Mouse (Mus musculus): Measurements from ENCODE around the gene Rab23.

Rab23 gene

GRCm38 (mm10) chr1:33756258-33757032 is 36.8 kb downstream of the Rab23 start:
- in situ Hi-C loops (cut with MboI; ENCODE audit: low pct_unique_long_range_greater_than_20kb in 1 of 2, low sequenced_read_pairs in 2 of 2, unreplicated experiment in 1 of 2) = no loop called here

DNA sequence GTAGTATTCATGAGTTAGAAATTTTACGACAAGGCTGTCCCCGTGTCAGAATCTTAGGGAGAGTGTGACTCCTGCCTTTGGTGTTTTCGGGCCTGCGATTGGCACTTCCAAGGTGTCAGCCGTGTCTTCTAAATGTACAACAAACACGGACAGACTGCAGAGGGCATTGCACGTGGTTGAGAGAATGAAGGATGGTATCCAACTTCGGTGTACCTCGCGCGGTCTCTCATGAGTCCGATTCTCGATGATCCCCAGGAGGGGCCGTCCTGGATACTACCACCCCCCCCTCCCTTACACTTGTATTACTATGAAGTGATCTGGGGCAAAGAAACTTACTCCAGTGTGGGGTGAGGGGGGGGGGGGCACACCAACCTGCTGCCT is 37.3 kb downstream of the Rab23 start:
- in situ Hi-C loops (cut with MboI; ENCODE audit: low pct_unique_long_range_greater_than_20kb in 1 of 2, low sequenced_read_pairs in 2 of 2, unreplicated experiment in 1 of 2) = no loop called here

DNA sequence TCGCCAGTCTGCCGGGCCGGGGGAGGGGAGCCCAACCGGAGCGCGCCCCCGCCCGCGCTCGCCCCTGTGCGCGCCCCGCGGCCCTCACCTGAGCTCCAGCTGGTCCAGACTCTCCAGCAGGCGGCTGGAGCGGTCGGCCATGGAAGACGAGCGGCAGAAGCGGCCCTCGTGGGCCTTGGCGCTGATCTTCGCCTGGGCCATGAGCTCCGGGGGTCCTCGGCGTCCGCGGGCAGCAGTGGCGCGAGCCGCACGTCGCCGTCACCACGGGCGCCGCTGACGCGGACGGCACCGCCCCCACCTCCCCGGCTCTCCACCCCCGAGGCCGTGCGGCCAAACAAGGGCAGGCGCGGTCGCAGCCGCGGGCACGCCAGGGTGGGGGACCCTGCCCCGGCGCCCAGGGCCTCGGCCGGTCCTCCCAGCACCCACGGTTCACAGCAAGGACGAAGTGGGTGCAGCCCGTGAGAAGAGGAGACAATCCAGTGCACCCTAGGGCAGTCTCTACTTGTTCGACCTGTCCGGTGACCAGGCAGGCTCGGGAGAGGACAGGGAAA is 37.9 kb downstream of the Rab23 start, which contains the start of gene Bag2:
Gene Bag2 (minus strand): TSS at position 305 of the 551 bp plus-strand sequence.
- in situ Hi-C loops (cut with MboI; ENCODE audit: low pct_unique_long_range_greater_than_20kb in 1 of 2, low sequenced_read_pairs in 2 of 2, unreplicated experiment in 1 of 2) = no loop called here

DNA sequence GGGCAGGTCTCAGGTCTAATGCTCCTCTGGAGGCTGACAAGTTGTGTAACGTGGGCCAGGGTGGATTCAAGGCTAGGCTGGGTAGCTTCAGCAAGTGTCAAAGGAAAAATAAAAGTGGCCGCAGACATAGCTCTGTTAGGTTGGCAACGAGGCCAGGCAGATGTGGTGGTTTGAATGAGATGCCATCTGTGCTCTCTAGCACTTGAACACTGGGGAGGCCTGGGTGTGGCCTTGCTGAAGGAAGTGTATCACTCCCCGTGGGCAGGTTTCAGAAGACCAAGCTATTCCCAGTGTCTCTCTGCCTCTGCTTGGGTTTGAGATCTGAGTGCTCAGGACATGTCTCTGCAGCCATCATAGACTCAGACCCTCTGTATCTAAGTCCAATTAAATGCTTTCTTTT is 38.8 kb downstream of the Rab23 start:
- in situ Hi-C loops (cut with MboI; ENCODE audit: low pct_unique_long_range_greater_than_20kb in 1 of 2, low sequenced_read_pairs in 2 of 2, unreplicated experiment in 1 of 2) = no loop called here

GRCm38 (mm10) chr1:33763826-33764225 is 44.1 kb downstream of the Rab23 start:
- in situ Hi-C loops (cut with MboI; ENCODE audit: low pct_unique_long_range_greater_than_20kb in 1 of 2, low sequenced_read_pairs in 2 of 2, unreplicated experiment in 1 of 2) = no loop called here

DNA sequence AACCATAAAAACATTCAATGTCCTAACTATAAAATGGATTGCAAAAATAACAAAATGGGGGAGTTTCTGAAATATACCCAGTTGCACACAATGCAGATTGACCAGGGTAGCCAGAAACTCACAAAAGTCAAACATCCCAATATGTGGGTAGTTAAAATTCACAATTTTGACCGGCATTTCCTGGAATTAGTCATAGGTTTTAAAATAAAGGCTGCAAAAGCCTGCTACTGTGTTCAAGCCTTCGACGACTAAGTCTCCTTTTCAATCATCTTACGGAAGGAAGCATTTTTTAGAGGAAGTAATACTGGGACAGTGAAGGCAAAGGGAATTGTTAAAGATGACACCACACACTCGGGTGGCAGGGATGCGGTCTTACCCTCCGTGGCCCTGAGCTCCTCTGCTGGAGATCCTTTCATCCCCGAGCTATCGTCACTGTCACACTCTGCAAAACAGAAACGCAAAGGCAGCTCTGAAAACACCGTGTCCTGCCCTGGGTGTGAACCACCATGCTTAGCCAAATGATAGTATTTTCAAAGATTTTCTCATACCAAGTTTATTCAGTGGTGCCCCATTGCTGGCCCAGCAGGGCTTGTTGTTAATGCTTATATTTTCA is 45.9 kb downstream of the Rab23 start:
- in situ Hi-C loops (cut with MboI; ENCODE audit: low pct_unique_long_range_greater_than_20kb in 1 of 2, low sequenced_read_pairs in 2 of 2, unreplicated experiment in 1 of 2) = no loop called here

DNA sequence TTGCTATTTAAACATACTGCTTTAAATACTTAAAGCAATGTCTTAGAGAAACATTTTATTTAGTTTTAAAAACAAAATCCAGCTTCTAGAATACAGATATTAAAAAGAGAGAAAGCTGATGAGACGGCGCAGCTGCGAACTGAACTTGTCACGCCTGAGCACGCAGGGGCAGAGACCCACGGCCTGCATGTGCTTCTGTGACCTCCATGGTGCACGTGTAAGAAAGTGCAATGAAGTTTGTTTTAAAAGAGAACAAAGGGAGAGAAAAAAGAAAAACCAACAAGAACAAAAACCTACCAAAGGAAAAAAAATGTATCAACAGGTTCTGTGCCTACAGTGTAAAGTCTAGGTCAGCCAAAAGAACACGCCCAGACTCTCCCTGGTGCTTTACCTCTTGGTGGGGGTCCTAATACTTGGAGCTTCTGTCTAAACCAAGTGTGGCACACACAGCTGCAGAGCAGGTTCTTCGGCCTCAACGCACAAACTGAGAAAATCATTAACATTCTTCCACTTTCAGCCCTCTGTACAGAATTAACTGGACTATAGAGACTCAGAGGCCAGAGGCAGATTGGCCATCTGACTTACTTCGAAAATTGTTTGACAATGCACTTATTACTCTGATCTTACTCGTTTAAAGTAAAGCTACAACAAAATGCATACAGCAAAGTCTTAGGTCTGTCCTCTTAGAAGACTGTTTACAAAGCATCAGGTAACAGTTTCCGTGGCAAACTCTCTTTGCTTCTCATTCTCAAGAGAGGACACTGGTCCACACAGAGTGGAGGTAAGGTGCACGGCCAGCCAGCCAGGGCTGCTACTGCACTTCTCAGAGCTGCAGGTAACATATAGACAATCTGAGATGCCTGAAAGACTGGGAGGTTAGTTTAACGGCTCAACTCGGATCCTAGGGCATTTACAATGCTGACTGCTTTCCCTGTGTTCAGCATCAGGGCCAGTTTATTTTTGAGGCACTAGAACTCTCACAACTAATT is 47.1 kb downstream of the Rab23 start:
- in situ Hi-C loops (cut with MboI; ENCODE audit: low pct_unique_long_range_greater_than_20kb in 1 of 2, low sequenced_read_pairs in 2 of 2, unreplicated experiment in 1 of 2) = no loop called here

GRCm38 (mm10) chr1:33768091-33768787 is 48.6 kb downstream of the Rab23 start:
- in situ Hi-C loops (cut with MboI; ENCODE audit: low pct_unique_long_range_greater_than_20kb in 1 of 2, low sequenced_read_pairs in 2 of 2, unreplicated experiment in 1 of 2) = no loop called here

DNA sequence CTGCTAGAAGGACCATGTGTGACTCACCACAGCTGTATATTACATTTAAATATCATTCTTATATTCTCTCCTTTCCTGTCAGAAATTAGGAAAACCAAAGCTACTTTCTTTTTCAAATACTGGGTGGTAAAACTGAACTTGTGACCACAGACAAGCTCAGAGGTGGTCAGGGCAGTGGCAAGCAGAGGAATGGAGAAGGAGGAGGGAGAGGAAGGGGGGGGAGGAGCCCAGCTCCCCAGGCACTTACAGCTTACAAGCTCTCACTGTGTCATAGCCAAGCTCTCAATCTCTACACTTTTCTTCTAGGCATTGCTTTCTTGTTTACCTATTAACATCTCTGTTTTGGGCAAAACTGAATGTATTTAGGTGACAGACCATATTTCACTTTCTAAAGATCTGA is 49.1 kb downstream of the Rab23 start:
- in situ Hi-C loops (cut with MboI; ENCODE audit: low pct_unique_long_range_greater_than_20kb in 1 of 2, low sequenced_read_pairs in 2 of 2, unreplicated experiment in 1 of 2) = no loop called here

- in situ Hi-C loops (cut with MboI; ENCODE audit: low pct_unique_long_range_greater_than_20kb in 1 of 2, low sequenced_read_pairs in 2 of 2, unreplicated experiment in 1 of 2) = no loop called here
These were observed 51.9 kb downstream of the Rab23 start for GRCm38 (mm10) chr1:33771621-33772020.

- in situ Hi-C loops (cut with MboI; ENCODE audit: low pct_unique_long_range_greater_than_20kb in 1 of 2, low sequenced_read_pairs in 2 of 2, unreplicated experiment in 1 of 2) = no loop called here
These were observed 52.4 kb downstream of the Rab23 start for GRCm38 (mm10) chr1:33772106-33772505.

GRCm38 (mm10) chr1:33776175-33776611 is 56.5 kb downstream of the Rab23 start:
- in situ Hi-C loops (cut with MboI; ENCODE audit: low pct_unique_long_range_greater_than_20kb in 1 of 2, low sequenced_read_pairs in 2 of 2, unreplicated experiment in 1 of 2) = no loop called here

DNA sequence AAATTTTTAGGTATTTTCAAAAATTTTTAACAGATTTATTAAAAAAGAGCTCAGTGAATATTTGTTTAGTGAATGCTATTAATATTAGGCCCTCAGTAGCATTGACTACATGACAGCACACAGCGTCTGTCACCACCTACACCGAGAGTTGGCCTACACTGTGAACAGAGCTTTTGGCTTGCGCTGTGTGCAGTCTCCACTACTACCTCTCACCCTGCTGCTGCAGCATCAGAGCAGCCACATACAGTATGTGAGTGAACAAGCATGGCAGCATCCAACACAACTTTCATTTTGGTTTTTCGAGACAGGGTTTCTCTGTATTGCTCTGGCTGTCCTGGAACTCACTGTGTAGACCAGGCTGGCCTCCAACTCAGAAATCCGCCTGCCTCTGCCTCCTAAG is 64.9 kb downstream of the Rab23 start:
- in situ Hi-C loops (cut with MboI; ENCODE audit: low pct_unique_long_range_greater_than_20kb in 1 of 2, low sequenced_read_pairs in 2 of 2, unreplicated experiment in 1 of 2) = no loop called here

DNA sequence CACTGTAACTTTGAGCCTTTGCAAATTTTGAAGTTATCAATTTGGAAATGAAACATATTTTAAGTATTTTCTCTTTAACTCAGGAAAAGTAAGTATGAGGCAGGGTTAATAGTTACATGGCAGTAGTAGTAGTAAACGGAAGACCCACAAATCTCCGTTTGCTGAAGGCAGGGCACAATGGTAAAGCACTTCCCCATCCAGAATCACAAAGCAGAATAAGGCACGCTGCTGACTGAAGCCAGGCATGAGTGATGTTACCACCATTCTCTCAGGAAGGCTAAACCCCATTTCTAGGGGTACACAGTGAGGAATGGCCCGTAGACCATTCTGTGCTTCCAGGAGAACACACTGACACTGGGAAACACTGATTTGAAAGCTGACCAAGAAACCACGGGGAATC is 68.4 kb downstream of the Rab23 start:
- in situ Hi-C loops (cut with MboI; ENCODE audit: low pct_unique_long_range_greater_than_20kb in 1 of 2, low sequenced_read_pairs in 2 of 2, unreplicated experiment in 1 of 2) = no loop called here

DNA sequence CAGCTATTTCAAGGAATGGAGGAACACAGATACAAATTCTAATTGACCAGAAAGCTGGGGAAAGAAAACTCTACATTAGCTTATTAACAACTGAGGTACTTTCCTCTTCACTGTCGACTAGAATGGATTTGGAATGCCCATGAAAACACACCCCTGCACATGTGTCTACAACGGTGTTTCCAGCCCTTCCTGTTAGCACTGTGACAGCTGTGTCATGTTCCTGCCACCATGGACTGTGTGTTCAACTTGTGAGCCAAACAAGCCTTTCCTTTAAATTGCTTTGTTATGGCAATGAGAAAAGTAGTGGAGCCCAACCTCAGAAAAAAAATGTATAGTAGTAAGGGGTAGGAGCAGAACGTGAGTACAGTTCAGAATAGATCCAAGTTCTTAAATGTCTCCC is 68.8 kb downstream of the Rab23 start:
- in situ Hi-C loops (cut with MboI; ENCODE audit: low pct_unique_long_range_greater_than_20kb in 1 of 2, low sequenced_read_pairs in 2 of 2, unreplicated experiment in 1 of 2) = no loop called here
